Mouse (Mus musculus): ENCODE measurements at regions not wholly inside any gene's neighbourhood (a gene's known extent, or its start where the extent isn't known, plus 50 kb on each side); places are given as distances from the start of the nearest gene placed in this dataset.
A peak's percentile ranks its signal among the peaks of the same experiment; 100 is the strongest.

GRCm38 (mm10) chr11:63761561-63761960, 160.5 kb downstream of the Hs3st3b1 start:
- Histone ChIP-seq H3K9me3 (ENCODE audit: control insufficient read depth) (no peaks in the 10 kb centered on the region), H3K27ac (ENCODE audit: low read depth, low read length) (no peak overlapping the region), H3K4me1 (replicated peaks; ENCODE audit: control insufficient read depth, insufficient read depth, low read length) (no peaks in the 10 kb centered on the region), H3K4me3 (ENCODE audit: low read depth, low read length) (no peak overlapping the region), H3K36me3 (ENCODE audit: control insufficient read depth, insufficient read depth) (no peaks in the 10 kb centered on the region), H3K27me3 (replicated peaks; ENCODE audit: control insufficient read depth, insufficient read depth, low read length) (no peaks in the 10 kb centered on the region), H3K4me2 (replicated peaks; ENCODE audit: low read depth) (no peak overlapping the region), H3K9ac (ENCODE audit: low read depth, low read length) (no peak overlapping the region)
- ATAC-seq: no peak
- WGBS: 77% methylated on average over 6 of the region's 6 CpGs
- no peak for TF ChIP-seq CTCF (IDR thresholded peaks at IDR 0.05; ENCODE audit: low read depth)

- no peak for ATAC-seq
- H3K9ac ChIP-seq (ENCODE audit: low read depth, low read length): no peak overlapping the region
- no peaks in the 10 kb centered on the region for H3K36me3 ChIP-seq (ENCODE audit: control insufficient read depth, insufficient read depth)
- TF ChIP-seq CTCF (IDR thresholded peaks at IDR 0.05; ENCODE audit: low read depth): peak; percentile 8; the same call in 1 of the 2 replicates
- no peaks in the 10 kb centered on the region for H3K27me3 ChIP-seq (replicated peaks; ENCODE audit: control insufficient read depth, insufficient read depth, low read length)
- no peak overlapping the region for H3K4me3 ChIP-seq (ENCODE audit: low read depth, low read length)
- 35% methylated on average over 10 of the region's 10 CpGs for WGBS
- no peaks in the 10 kb centered on the region for H3K9me3 ChIP-seq (ENCODE audit: control insufficient read depth)
- H3K27ac ChIP-seq (ENCODE audit: low read depth, low read length): no peak overlapping the region
- no peaks in the 10 kb centered on the region for H3K4me1 ChIP-seq (replicated peaks; ENCODE audit: control insufficient read depth, insufficient read depth, low read length)
- no peak overlapping the region for H3K4me2 ChIP-seq (replicated peaks; ENCODE audit: low read depth)
Measured at GRCm38 (mm10) chr11:63767631-63768250, 154.3 kb downstream of the Hs3st3b1 start.

DNA sequence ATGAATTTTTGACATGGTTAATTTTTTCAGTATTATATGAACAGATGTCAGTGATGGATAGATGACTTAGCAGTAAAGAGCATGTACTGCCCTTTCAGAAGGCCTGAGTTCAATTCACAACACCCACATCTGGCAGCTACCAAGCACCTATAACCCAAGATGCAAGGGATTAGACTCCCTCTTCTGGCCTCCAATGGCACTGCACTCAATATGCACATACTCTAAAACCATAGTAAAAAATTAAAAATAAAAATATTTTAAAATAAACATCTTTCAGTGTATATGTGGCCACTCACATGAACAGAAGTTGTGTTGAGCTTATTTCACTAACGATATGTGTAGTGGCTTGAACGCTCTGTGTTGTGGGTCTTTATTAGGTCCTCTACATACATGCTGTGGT, 152.4 kb downstream of the Hs3st3b1 start:
- H3K27ac ChIP-seq (ENCODE audit: low read depth, low read length): no peak overlapping the region
- H3K4me3 ChIP-seq (ENCODE audit: low read depth, low read length): no peak overlapping the region
- no peaks in the 10 kb centered on the region for H3K27me3 ChIP-seq (replicated peaks; ENCODE audit: control insufficient read depth, insufficient read depth, low read length)
- H3K36me3 ChIP-seq (ENCODE audit: control insufficient read depth, insufficient read depth): no peaks in the 10 kb centered on the region
- ATAC-seq: no peak
- no peak overlapping the region for H3K9ac ChIP-seq (ENCODE audit: low read depth, low read length)
- H3K9me3 ChIP-seq (ENCODE audit: control insufficient read depth): no peaks in the 10 kb centered on the region
- no peak overlapping the region for H3K4me2 ChIP-seq (replicated peaks; ENCODE audit: low read depth)
- no peaks in the 10 kb centered on the region for H3K4me1 ChIP-seq (replicated peaks; ENCODE audit: control insufficient read depth, insufficient read depth, low read length)
- 0 out of 2 replicates have a peak, but pooled peaks have one; percentile 15 for TF ChIP-seq CTCF (IDR thresholded peaks at IDR 0.05; ENCODE audit: low read depth)
- 98% methylated on average over 2 of the region's 2 CpGs for WGBS

- no peak overlapping the region for H3K9ac ChIP-seq (ENCODE audit: low read depth, low read length)
- 41% methylated on average over 6 of the region's 6 CpGs for WGBS
- TF ChIP-seq CTCF (IDR thresholded peaks at IDR 0.05; ENCODE audit: low read depth): no peak
- no peaks in the 10 kb centered on the region for H3K4me1 ChIP-seq (replicated peaks; ENCODE audit: control insufficient read depth, insufficient read depth, low read length)
- no peak for ATAC-seq
- no peaks in the 10 kb centered on the region for H3K9me3 ChIP-seq (ENCODE audit: control insufficient read depth)
- H3K4me3 ChIP-seq (ENCODE audit: low read depth, low read length): no peak overlapping the region
- no peaks in the 10 kb centered on the region for H3K27me3 ChIP-seq (replicated peaks; ENCODE audit: control insufficient read depth, insufficient read depth, low read length)
- H3K36me3 ChIP-seq (ENCODE audit: control insufficient read depth, insufficient read depth): no peaks in the 10 kb centered on the region
- no peak overlapping the region for H3K27ac ChIP-seq (ENCODE audit: low read depth, low read length)
- H3K4me2 ChIP-seq (replicated peaks; ENCODE audit: low read depth): no peak overlapping the region
Measured at GRCm38 (mm10) chr11:63775382-63775781, 146.7 kb downstream of the Hs3st3b1 start.

- ATAC-seq: no peak
- Histone ChIP-seq H3K9ac (ENCODE audit: low read depth, low read length) (no peak overlapping the region), H3K4me3 (ENCODE audit: low read depth, low read length) (no peak overlapping the region), H3K4me2 (replicated peaks; ENCODE audit: low read depth) (no peak overlapping the region), H3K9me3 (ENCODE audit: control insufficient read depth) (no peaks in the 10 kb centered on the region), H3K27ac (ENCODE audit: low read depth, low read length) (no peak overlapping the region), H3K36me3 (ENCODE audit: control insufficient read depth, insufficient read depth) (no peaks in the 10 kb centered on the region), H3K4me1 (replicated peaks; ENCODE audit: control insufficient read depth, insufficient read depth, low read length) (no peaks in the 10 kb centered on the region), H3K27me3 (replicated peaks; ENCODE audit: control insufficient read depth, insufficient read depth, low read length) (no peaks in the 10 kb centered on the region)
- WGBS: 73% methylated on average over 6 of the region's 6 CpGs
- TF ChIP-seq CTCF (IDR thresholded peaks at IDR 0.05; ENCODE audit: low read depth): no peak
Measured at GRCm38 (mm10) chr11:63779371-63779770, 142.7 kb downstream of the Hs3st3b1 start.

GRCm38 (mm10) chr11:63781967-63782915, 139.8 kb downstream of the Hs3st3b1 start:
- H3K9me3 ChIP-seq (ENCODE audit: control insufficient read depth): no peaks in the 10 kb centered on the region
- no peak for ATAC-seq
- no peaks in the 10 kb centered on the region for H3K4me1 ChIP-seq (replicated peaks; ENCODE audit: control insufficient read depth, insufficient read depth, low read length)
- H3K4me2 ChIP-seq (replicated peaks; ENCODE audit: low read depth): no peak overlapping the region
- WGBS: 72% methylated on average over 19 of the region's 19 CpGs
- H3K9ac ChIP-seq (ENCODE audit: low read depth, low read length): no peak overlapping the region
- H3K27ac ChIP-seq (ENCODE audit: low read depth, low read length): no peak overlapping the region
- no peaks in the 10 kb centered on the region for H3K36me3 ChIP-seq (ENCODE audit: control insufficient read depth, insufficient read depth)
- TF ChIP-seq CTCF (IDR thresholded peaks at IDR 0.05; ENCODE audit: low read depth): 0 out of 2 replicates have a peak, but pooled peaks have one; percentile 2
- H3K27me3 ChIP-seq (replicated peaks; ENCODE audit: control insufficient read depth, insufficient read depth, low read length): no peaks in the 10 kb centered on the region
- H3K4me3 ChIP-seq (ENCODE audit: low read depth, low read length): no peak overlapping the region

Data from intestine, postnatal 0 days (tissue).